Mouse (Mus musculus) lung, postnatal 14 days (tissue): ENCODE results near the gene Ypel2.

Experiments
- DNase-seq: peaks from one replicate; pipeline ENCODE4 v3.0.0; 2021

Ypel2 gene

DNA sequence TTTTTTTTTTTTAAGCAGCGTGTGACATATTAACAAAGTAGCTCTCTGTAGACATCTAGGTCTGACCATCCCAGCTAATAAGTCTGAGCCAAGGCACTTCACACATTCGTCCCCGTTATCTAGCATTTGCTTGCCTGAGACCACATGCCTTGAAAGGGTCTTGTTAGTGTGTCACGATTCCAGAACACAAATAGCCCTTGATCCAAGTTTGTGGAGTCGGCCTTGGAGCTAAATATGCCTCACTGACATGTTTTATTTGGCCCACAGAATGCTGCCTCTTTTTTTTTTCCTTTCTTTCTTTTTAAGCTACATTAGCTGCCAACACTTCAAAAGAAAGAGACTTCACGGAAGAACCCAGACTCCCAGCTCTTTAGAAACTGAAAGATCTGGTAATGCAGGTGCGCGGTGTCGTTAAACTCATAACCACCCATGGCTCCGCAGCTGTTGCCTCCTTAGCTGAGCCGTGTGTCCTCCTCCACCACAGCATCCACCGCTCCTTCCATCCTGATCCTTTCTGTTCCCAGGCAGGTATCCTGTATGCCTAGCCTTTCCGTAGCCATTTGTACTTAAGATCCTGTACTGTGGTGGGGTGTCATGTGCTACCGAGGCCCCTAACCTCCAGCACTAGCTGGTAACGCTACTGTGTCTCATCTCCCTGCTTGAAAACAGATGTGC lies 100.4 kb downstream of the Ypel2 start:
- DNase-seq, result no peak
